Mouse (Mus musculus): ENCODE results near the gene Car6. TPM values are rescaled to one million over a fixed set of nuclear protein-coding genes. Genes with fewer than 3 reads are reported as not detected.

Gene Car6
- polyA plus RNA-seq, 1 experiment = 0.19 TPM

DNA sequence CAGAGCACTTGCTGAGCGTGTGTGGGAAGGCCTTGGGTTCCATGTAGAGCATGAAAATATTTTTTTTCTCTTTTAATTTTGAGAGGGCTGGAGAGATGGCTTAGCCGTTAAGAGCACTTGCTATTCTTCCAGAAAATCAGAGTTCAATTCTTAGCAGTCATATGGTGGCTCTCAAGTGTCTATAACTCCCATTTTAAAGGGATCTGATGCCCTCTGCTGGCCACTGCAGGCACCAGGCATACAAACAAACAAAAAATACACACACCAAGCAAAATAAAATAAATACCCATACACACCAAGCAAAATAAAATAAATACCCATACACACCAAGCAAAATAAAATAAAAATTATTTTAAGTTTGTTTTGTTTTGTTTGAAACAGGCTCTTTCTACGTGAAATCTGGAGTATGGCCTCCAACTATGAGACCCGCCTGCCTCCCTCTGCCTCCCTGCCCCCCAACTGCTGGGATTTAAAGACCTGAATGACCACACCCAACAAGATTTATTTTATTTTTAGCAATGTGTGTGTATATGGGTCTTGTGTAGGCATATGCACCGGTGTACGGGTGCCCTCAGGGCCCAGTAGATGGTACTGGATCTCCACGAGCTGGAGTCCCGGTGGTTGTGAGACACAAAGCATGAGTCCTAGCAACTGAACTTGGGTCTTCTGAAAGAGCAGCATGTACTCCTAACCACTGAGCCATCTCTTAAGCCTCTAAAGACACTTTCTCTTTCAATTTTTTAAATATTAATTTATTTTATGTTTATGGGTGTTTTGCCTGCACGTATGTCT, 18.6 kb upstream of the Car6 start:
- H3K36me3 ChIP-seq (ENCODE audit: control insufficient read depth, insufficient read depth) = no peaks in the 10 kb centered on the region
- no peaks in the 10 kb centered on the region for H3K79me3 ChIP-seq (ENCODE audit: low read depth)
- H3K27me3 ChIP-seq (ENCODE audit: control insufficient read depth, insufficient read depth, insufficient read length) = no peaks in the 10 kb centered on the region
- H3K4me3 ChIP-seq (ENCODE audit: insufficient read depth, poor library complexity, severe bottlenecking) = no peak overlapping the region
- H3K79me2 ChIP-seq (ENCODE audit: control insufficient read depth, insufficient read depth) = no peaks in the 10 kb centered on the region
- TF ChIP-seq CTCF (IDR thresholded peaks at IDR 0.05; ENCODE audit: control insufficient read depth, insufficient read depth, insufficient read length) = peak; percentile 16
- no peak for TF ChIP-seq MYOD1 (IDR thresholded peaks at IDR 0.05; ENCODE audit: control insufficient read depth, insufficient read length, low read depth)
- H3ac ChIP-seq (ENCODE audit: control insufficient read depth, insufficient read length, low read depth) = no peak overlapping the region

DNA sequence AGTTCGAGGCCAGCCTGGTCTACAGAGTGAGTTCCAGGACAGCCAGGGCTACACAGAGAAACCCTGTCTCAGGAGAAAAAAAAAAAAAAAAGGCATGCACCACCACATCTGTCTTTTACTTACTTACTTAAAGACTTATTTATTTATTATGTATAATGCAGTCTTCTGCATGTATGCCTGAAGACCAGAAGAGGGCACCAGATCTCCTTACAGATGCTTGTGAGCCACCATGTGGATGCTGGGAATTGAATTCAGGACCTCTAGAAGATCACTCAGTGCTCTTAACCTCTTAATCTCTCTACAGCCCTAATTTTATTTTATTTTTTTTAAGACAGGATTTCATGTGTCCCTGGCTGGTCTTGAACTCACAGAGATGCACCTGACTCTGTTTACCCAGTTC, 16.8 kb upstream of the Car6 start:
- Histone ChIP-seq H3ac (ENCODE audit: control insufficient read depth, insufficient read length, low read depth) (no peak overlapping the region), H3K27me3 (ENCODE audit: control insufficient read depth, insufficient read depth, insufficient read length) (no peaks in the 10 kb centered on the region), H3K79me3 (ENCODE audit: low read depth) (no peaks in the 10 kb centered on the region), H3K79me2 (ENCODE audit: control insufficient read depth, insufficient read depth) (no peaks in the 10 kb centered on the region), H3K4me3 (ENCODE audit: insufficient read depth, poor library complexity, severe bottlenecking) (no peak overlapping the region), H3K36me3 (ENCODE audit: control insufficient read depth, insufficient read depth) (no peaks in the 10 kb centered on the region)
- TF ChIP-seq MYOD1 (IDR thresholded peaks at IDR 0.05; ENCODE audit: control insufficient read depth, insufficient read length, low read depth) (no peak), FOSL1 (IDR thresholded peaks at IDR 0.05; ENCODE audit: insufficient read depth, low read length, poor library complexity, severe bottlenecking) (no peak), CTCF (IDR thresholded peaks at IDR 0.05; ENCODE audit: control insufficient read depth, insufficient read depth, insufficient read length) (no peak), MAX (IDR thresholded peaks at IDR 0.05) (no peak), MYOG (IDR thresholded peaks at IDR 0.05; ENCODE audit: control insufficient read depth, extremely low read depth, insufficient read length) (no peak), USF1 (IDR thresholded peaks at IDR 0.05; ENCODE audit: low read depth) (no peak), CEBPB (IDR thresholded peaks at IDR 0.05; ENCODE audit: low read depth) (no peak)

DNA sequence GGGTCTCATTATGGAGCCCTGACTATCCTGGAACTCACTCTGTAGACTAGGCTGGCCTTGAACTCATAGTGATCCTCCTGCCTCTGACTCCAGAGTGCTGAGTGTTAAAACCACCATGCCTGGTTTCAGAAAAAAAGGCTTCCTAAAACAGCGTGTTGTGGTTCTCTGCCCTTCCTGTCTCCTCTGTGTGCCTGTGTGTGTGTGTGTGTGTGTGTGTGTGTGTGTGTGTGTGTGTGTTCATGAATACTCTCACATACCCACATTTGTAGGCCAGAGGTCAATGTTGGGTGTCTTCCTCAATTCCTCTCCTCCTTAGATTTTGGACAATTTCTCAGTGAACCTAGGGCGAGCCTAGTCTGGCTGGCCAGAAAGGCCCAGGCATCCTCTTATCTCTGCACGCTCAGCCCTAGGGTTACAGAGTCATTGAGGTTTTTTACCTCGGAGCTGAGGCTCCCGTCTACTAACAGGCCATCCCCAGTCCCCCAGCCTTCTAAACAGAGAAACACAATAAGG, 16.0 kb upstream of the Car6 start:
- Histone ChIP-seq H3K79me3 (ENCODE audit: low read depth) (no peaks in the 10 kb centered on the region), H3ac (ENCODE audit: control insufficient read depth, insufficient read length, low read depth) (no peak overlapping the region), H3K4me3 (ENCODE audit: insufficient read depth, poor library complexity, severe bottlenecking) (no peak overlapping the region), H3K79me2 (ENCODE audit: control insufficient read depth, insufficient read depth) (no peaks in the 10 kb centered on the region), H3K36me3 (ENCODE audit: control insufficient read depth, insufficient read depth) (no peaks in the 10 kb centered on the region), H3K27me3 (ENCODE audit: control insufficient read depth, insufficient read depth, insufficient read length) (no peaks in the 10 kb centered on the region)
- TF ChIP-seq USF1 (IDR thresholded peaks at IDR 0.05; ENCODE audit: low read depth) = no peak
- TF ChIP-seq MAX (IDR thresholded peaks at IDR 0.05) = no peak
- TF ChIP-seq CTCF (IDR thresholded peaks at IDR 0.05; ENCODE audit: control insufficient read depth, insufficient read depth, insufficient read length) = no peak
- TF ChIP-seq FOSL1 (IDR thresholded peaks at IDR 0.05; ENCODE audit: insufficient read depth, low read length, poor library complexity, severe bottlenecking) = no peak
- TF ChIP-seq MYOD1 (IDR thresholded peaks at IDR 0.05; ENCODE audit: control insufficient read depth, insufficient read length, low read depth) = no peak
- no peak for TF ChIP-seq CEBPB (IDR thresholded peaks at IDR 0.05; ENCODE audit: low read depth)

GRCm38 (mm10) chr4:150216423-150216822, 15.3 kb upstream of the Car6 start:
- no peak for TF ChIP-seq MAX (IDR thresholded peaks at IDR 0.05)
- TF ChIP-seq MYOD1 (IDR thresholded peaks at IDR 0.05; ENCODE audit: control insufficient read depth, insufficient read length, low read depth) = no peak
- TF ChIP-seq CEBPB (IDR thresholded peaks at IDR 0.05; ENCODE audit: low read depth) = no peak
- TF ChIP-seq FOSL1 (IDR thresholded peaks at IDR 0.05; ENCODE audit: insufficient read depth, low read length, poor library complexity, severe bottlenecking) = no peak
- TF ChIP-seq MYOG (IDR thresholded peaks at IDR 0.05; ENCODE audit: control insufficient read depth, extremely low read depth, insufficient read length) = no peak
- TF ChIP-seq USF1 (IDR thresholded peaks at IDR 0.05; ENCODE audit: low read depth) = no peak
- TF ChIP-seq CTCF (IDR thresholded peaks at IDR 0.05; ENCODE audit: control insufficient read depth, insufficient read depth, insufficient read length) = no peak
- Histone ChIP-seq H3K79me2 (ENCODE audit: control insufficient read depth, insufficient read depth) (no peaks in the 10 kb centered on the region), H3K4me3 (ENCODE audit: insufficient read depth, poor library complexity, severe bottlenecking) (no peak overlapping the region)

DNA sequence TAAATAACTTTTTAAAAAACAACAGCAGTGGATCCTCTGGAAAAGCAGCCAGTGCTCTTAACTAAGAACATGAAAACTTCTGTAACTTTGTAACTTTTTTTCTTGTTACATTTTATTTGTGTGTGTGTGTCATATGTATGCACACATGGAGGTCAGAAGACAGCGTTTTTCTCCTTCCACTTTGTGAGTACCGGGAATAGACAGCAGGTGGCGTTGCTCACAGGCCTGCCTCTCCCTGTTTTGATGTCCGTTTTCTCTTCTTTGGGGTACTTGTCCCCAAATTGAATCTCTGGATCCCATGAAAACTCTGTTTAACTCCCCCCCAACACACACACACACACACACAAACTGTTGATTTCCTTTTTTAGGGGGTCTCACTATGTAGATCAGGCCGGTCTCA, 12.8 kb upstream of the Car6 start:
- Histone ChIP-seq H3K27me3 (ENCODE audit: control insufficient read depth, insufficient read depth, insufficient read length) (no peaks in the 10 kb centered on the region), H3K79me3 (ENCODE audit: low read depth) (no peaks in the 10 kb centered on the region), H3K36me3 (ENCODE audit: control insufficient read depth, insufficient read depth) (no peaks in the 10 kb centered on the region), H3K4me3 (ENCODE audit: insufficient read depth, poor library complexity, severe bottlenecking) (no peak overlapping the region), H3ac (ENCODE audit: control insufficient read depth, insufficient read length, low read depth) (no peak overlapping the region), H3K79me2 (ENCODE audit: control insufficient read depth, insufficient read depth) (no peaks in the 10 kb centered on the region)
- no peak for TF ChIP-seq CTCF (IDR thresholded peaks at IDR 0.05; ENCODE audit: control insufficient read depth, insufficient read depth, insufficient read length)
- TF ChIP-seq MYOG (IDR thresholded peaks at IDR 0.05; ENCODE audit: control insufficient read depth, extremely low read depth, insufficient read length) = no peak
- TF ChIP-seq FOSL1 (IDR thresholded peaks at IDR 0.05; ENCODE audit: insufficient read depth, low read length, poor library complexity, severe bottlenecking) = no peak
- no peak for TF ChIP-seq MAX (IDR thresholded peaks at IDR 0.05)
- no peak for TF ChIP-seq USF1 (IDR thresholded peaks at IDR 0.05; ENCODE audit: low read depth)
- no peak for TF ChIP-seq CEBPB (IDR thresholded peaks at IDR 0.05; ENCODE audit: low read depth)
- no peak for TF ChIP-seq MYOD1 (IDR thresholded peaks at IDR 0.05; ENCODE audit: control insufficient read depth, insufficient read length, low read depth)

More at GRCm38 (mm10) chr4:150216423-150216822, 15.3 kb upstream of the Car6 start:
- no peaks in the 10 kb centered on the region for H3K79me3 ChIP-seq (ENCODE audit: low read depth)
- no peaks in the 10 kb centered on the region for H3K36me3 ChIP-seq (ENCODE audit: control insufficient read depth, insufficient read depth)
- no peak overlapping the region for H3ac ChIP-seq (ENCODE audit: control insufficient read depth, insufficient read length, low read depth)
- H3K27me3 ChIP-seq (ENCODE audit: control insufficient read depth, insufficient read depth, insufficient read length) = no peaks in the 10 kb centered on the region
